Mouse (Mus musculus): Measurements from ENCODE around the gene Myom1.

Gene Myom1

GRCm38 (mm10) chr17:71097209-71097597, 94.8 kb downstream of the Myom1 start:
- DNase-seq (ENCODE audit: extremely low read depth, low read depth, low spot score) = no peak

- no peak for DNase-seq (ENCODE audit: extremely low read depth, low read depth, low spot score)
Measured at GRCm38 (mm10) chr17:71098606-71099005, 96.2 kb downstream of the Myom1 start.

DNA sequence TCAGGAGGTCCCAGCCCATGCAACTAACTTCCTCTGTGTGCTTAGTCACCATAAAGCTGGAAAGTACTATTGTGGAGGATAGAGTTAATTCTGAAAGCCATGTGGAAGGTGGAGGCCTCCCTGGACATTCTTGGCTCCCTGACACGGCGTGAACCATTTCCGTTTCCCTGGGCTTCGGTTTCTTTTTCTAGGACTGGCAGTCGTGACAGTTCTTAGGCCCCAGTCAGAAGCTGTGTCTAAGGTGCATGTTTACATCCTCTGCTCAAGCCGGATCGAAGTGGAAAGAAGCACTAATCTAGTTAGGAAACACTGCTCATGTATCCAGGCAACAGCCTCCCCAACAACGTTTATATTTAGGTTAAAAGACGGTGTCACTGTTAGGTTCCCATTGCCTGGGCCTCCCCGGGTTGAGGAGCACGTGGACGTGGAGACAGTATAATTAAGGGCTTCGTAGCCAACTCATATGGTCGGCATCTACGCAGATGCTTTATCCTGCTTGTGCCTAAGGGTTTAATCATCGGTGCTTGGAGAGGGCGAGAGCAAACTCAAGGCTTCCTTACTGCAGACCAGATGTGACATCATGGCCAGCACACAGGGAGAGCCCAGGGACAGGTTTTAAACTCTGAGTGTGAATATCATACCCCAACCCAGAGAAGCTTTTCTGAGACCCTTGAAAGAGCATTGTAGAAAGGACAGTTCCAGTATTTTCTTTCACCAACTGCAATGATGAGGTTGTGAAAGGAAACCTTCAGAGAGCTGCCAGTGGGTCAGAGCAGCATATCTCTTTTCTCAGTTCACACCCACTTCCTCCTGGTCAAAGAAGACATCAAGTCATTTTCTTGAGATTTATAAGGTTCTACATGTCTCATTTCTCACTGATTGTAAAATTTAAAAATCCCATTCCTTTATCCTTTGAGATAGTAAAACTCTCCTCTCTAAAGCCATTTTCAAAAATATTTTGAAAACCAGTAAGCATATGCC, 100.4 kb downstream of the Myom1 start:
- DNase-seq (ENCODE audit: extremely low read depth, low read depth, low spot score) = no peak

DNA sequence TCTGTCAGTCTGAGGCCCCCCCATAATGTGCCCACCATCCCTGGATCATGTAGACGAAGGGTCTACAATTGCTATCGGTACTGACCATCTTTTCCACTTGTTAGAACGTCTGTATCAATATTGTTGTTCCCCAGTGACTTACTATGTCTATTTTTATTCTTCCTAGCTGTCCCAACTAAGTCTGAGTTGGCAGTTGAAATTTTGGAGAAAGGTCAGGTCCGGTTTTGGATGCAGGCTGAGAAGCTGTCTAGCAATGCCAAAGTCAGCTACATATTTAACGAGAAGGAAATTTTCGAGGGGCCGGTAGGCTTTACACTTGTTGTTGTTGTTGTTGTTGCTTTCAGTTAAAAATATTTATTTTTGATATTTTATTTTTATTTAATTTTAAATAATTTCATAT, 102.9 kb downstream of the Myom1 start:
- DNase-seq (ENCODE audit: extremely low read depth, low read depth, low spot score) = no peak

GRCm38 (mm10) chr17:71106250-71106649, 103.8 kb downstream of the Myom1 start:
- DNase-seq (ENCODE audit: extremely low read depth, low read depth, low spot score) = no peak

GRCm38 (mm10) chr17:71110753-71111265, 108.4 kb downstream of the Myom1 start:
- no peak for DNase-seq (ENCODE audit: extremely low read depth, low read depth, low spot score)

DNA sequence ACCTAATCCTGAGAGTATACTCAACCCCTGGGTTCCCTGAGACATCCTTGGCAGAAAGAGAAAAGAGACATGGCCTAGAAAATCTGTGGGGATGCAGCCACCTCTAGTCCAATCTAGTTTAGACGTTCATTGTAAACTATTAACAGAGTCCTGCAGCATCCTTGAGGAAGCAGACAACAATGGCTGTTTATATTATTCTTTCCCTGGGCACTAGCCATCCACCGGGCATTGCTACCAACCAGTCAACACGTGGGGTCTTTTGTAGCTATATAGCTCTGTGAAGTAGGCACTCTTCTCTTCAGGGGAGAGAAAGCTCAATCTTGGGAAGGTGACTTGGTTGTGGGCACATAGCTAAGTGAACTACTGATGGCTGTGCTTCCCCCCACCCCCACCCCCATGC, 110.3 kb downstream of the Myom1 start:
- DNase-seq (ENCODE audit: extremely low read depth, low read depth, low spot score) = no peak

DNA sequence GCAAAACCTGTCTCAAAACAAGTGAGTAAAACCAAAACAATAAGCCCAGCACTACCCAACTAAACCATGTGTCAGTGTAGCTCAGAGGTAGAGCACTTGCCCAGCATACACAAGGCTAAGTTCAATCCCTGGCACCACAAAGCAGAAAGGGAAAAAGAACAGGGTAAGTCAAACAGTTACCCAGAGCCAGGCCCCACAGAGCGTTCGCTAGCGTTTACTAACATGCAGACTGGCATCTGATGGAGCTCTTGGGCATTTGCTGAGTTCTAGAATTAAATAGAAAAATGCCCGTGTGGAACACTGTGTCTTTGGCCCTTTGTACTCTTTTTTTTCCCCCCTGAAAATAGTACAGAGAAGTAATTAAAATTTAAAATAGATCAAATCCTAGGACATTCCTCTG, 111.8 kb downstream of the Myom1 start:
- no peak for DNase-seq (ENCODE audit: extremely low read depth, low read depth, low spot score)

- DNase-seq (ENCODE audit: extremely low read depth, low read depth, low spot score) = no peak
Measured at GRCm38 (mm10) chr17:71117956-71118355, 115.5 kb downstream of the Myom1 start.

GRCm38 (mm10) chr17:71118607-71119006, 116.2 kb downstream of the Myom1 start:
- no peak for DNase-seq (ENCODE audit: extremely low read depth, low read depth, low spot score)

DNA sequence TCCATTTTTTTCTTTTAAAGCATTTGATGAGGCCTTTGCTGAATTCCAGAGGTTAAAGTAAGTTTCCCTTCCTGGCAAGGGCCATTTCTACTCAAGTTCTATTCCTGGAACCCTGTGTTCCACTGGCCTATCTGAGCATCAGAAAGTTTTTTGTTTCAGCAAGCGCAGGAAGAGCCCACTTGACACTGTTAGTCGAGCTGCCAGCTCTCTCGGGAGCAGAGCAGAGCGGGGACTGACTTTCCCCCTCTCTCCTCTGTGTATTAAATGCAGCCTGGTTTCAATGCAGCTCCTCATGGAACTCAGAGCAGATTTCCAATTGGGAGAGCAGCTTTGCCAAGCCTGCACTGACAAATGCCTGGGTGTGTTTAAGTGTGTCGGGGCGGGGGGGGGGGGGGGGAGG, 118.2 kb downstream of the Myom1 start:
- no peak for DNase-seq (ENCODE audit: extremely low read depth, low read depth, low spot score)

DNA sequence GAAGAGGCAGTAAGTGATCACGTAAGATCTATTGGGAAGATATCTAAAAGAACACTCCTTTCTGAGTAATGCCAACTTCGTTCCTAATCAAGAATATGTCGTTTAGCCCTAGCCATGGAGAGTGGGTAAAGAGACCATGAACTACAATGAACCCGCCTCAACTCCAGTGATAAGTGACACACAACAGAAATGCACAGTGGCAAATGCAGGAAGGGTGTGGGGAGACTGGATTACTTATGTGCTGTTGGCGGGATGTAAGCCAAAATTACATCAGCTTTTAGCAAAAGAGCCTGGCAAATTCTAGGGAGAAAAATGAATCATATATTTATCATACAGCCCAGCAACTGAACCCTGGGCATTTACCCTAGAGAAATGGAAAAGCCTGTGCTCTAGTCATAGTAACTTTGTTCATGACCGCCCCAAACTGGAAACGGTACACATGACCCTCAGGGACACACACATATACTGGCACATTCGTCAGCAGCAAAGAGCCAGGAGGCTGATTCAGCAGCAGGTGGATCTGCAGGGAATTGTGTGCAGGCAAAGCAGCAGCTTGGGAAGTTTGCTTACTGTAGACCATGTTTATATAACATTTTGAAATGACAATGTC, 121.7 kb downstream of the Myom1 start:
- no peak for DNase-seq (ENCODE audit: extremely low read depth, low read depth, low spot score)

- DNase-seq (ENCODE audit: extremely low read depth, low read depth, low spot score) = no peak
Measured at GRCm38 (mm10) chr17:71124674-71125073, 122.2 kb downstream of the Myom1 start.

DNA sequence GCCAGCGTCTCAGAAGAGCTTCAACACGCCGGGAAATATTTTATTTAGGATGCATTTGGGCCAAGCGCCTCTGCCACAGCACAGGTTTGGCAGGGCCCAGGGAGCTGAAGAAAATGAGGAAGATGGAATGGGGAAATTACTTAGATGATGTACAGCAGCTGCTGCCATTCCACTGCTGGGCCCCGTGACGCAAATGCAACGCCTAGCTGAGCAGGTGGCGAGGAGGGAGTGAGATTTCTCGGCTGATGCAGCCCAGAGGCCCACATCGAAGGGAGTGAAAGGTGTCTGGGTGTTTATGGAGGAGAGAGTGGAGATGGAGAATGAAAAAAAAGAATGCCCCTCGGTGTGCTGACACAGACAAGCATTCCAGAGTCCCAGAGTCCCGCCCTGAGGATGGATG, 123.1 kb downstream of the Myom1 start:
- no peak for DNase-seq (ENCODE audit: extremely low read depth, low read depth, low spot score)

- DNase-seq (ENCODE audit: extremely low read depth, low read depth, low spot score) = no peak
Measured at GRCm38 (mm10) chr17:71126001-71126400, 123.6 kb downstream of the Myom1 start.

GRCm38 (mm10) chr17:71127464-71128110, 125.2 kb downstream of the Myom1 start:
- DNase-seq (ENCODE audit: extremely low read depth, low read depth, low spot score) = no peak

- no peak for DNase-seq (ENCODE audit: extremely low read depth, low read depth, low spot score)
Measured at GRCm38 (mm10) chr17:71129489-71130261, 127.2 kb downstream of the Myom1 start.

GRCm38 (mm10) chr17:71132221-71132620, 129.8 kb downstream of the Myom1 start:
- no peak for DNase-seq (ENCODE audit: extremely low read depth, low read depth, low spot score)

DNA sequence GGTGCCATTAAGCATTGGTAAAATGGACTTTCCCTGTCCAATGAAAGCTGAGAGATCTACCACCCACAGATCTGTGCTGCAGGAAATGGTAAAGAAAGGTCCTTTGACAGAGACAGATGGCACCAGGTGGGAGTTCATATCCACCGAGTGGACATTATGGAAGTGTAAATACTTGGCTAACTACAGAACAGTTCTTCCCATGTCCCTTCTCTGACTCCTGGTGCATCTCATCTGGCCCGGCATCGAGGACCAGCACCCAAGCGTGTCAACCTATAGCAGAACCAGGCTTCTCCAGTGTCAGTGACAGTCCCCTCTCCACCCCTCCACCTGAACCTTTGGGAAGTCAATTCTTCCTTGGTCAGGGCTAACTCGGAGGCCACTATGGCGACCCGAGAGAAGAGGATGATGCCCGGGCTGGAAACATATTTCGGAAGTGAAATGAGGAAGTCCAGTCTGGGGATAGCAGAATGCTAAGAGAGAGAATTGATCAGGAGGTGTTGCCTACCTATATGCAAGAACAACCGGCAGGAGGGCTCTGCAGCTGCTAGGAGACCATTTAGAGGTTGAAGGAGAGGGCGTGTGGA, 130.5 kb downstream of the Myom1 start:
- no peak for DNase-seq (ENCODE audit: extremely low read depth, low read depth, low spot score)

GRCm38 (mm10) chr17:71134441-71134955, 132.1 kb downstream of the Myom1 start:
- DNase-seq (ENCODE audit: extremely low read depth, low read depth, low spot score) = no peak

Measured in fat pad, adult 2 months (tissue).